Comparison of ENCODE assay signal across 1 mouse cellular context in genomic region chr2:129198436-129199327, GRCm38 (mm10).
TF ChIP-seq lines count a peak whose summit lies in the region.

Gene Slc20a1 (plus strand): TSS chr2:129198764.

TF ChIP-seq in CH12.LX, 34 proteins besides CTCF, POLR2A, EP300 and RAD21 (continued from another document):
- peak; percentile 93 for TF ChIP-seq TBP (conservative IDR thresholded peaks at IDR 0.05; ENCODE audit: low read depth, low read length)
- no peak for TF ChIP-seq CHD2 (IDR thresholded peaks at IDR 0.05; ENCODE audit: low read length)
- TF ChIP-seq HCFC1 (IDR thresholded peaks at IDR 0.05; ENCODE audit: low read depth, low read length) = no peak
- no peak for TF ChIP-seq IRF4 (IDR thresholded peaks at IDR 0.05; ENCODE audit: low read depth, low read length)
- TF ChIP-seq USF2 (conservative IDR thresholded peaks at IDR 0.05; ENCODE audit: low read depth, low read length) = peak; percentile 92
- no peak; the same call in 1 of the 2 replicates for TF ChIP-seq MAZ (IDR thresholded peaks at IDR 0.05; ENCODE audit: low read depth, low read length)
- TF ChIP-seq MAX (IDR thresholded peaks at IDR 0.05; ENCODE audit: low read length) = peak; percentile 97
- TF ChIP-seq SMC3 (IDR thresholded peaks at IDR 0.05; ENCODE audit: low read depth, low read length) = no peak
- TF ChIP-seq KAT2A (IDR thresholded peaks at IDR 0.05; ENCODE audit: insufficient replicate concordance, low read length) = no peak
- peak; percentile 39; the same call in 1 of the 2 replicates for TF ChIP-seq ELF1 (IDR thresholded peaks at IDR 0.05; ENCODE audit: low read depth, low read length)
- no peak for TF ChIP-seq UBTF (IDR thresholded peaks at IDR 0.05; ENCODE audit: low read depth, low read length)
- no peak for TF ChIP-seq PAX5 (IDR thresholded peaks at IDR 0.05; ENCODE audit: low read length)
- TF ChIP-seq NELFE (IDR thresholded peaks at IDR 0.05; ENCODE audit: low read depth, low read length) = peak; percentile 90
- no peak for TF ChIP-seq RCOR1 (conservative IDR thresholded peaks at IDR 0.05; ENCODE audit: low read depth, low read length)
- TF ChIP-seq USF1 (IDR thresholded peaks at IDR 0.05; ENCODE audit: low read depth, low read length) = peak; percentile 99
- TF ChIP-seq ZC3H11A (IDR thresholded peaks at IDR 0.05; ENCODE audit: low read depth, low read length) = no peak
- TF ChIP-seq GABPA (IDR thresholded peaks at IDR 0.05; ENCODE audit: insufficient replicate concordance, low read depth, low read length) = no peak
- TF ChIP-seq TCF12 (IDR thresholded peaks at IDR 0.05; ENCODE audit: low read depth, low read length) = peak; percentile 64; the same call in 1 of the 2 replicates
- TF ChIP-seq BHLHE40 (IDR thresholded peaks at IDR 0.05; ENCODE audit: low read depth, low read length) = peak; percentile 63
- no peak for TF ChIP-seq ETS1 (conservative IDR thresholded peaks at IDR 0.05; ENCODE audit: low read depth, low read length)
- TF ChIP-seq ZMIZ1 (IDR thresholded peaks at IDR 0.05; ENCODE audit: low read depth, low read length) = peak; percentile 85; the same call in 1 of the 2 replicates
- no peak for TF ChIP-seq JUND (conservative IDR thresholded peaks at IDR 0.05; ENCODE audit: low read depth, low read length)
